Mouse (Mus musculus): ENCODE data around the gene Antxr1.
"Not testable (repeated sequence)": the region's sequence is repeated elsewhere in the genome, so short reads cannot be mapped to it uniquely, and the experiment has no call there.

Gene Antxr1

GRCm38 (mm10) chr6:87103314-87103713, 232.3 kb downstream of the Antxr1 start:
- no peak for DNase-seq (ENCODE audit: low read depth, low spot score)

- DNase-seq (ENCODE audit: low read depth, low spot score): peak; percentile 67
Observed at GRCm38 (mm10) chr6:87102421-87102911, 233.2 kb downstream of the Antxr1 start.

GRCm38 (mm10) chr6:87101955-87102353, 233.7 kb downstream of the Antxr1 start:
- DNase-seq (ENCODE audit: low read depth, low spot score): no peak

- DNase-seq (ENCODE audit: low read depth, low spot score): peak; percentile 94
Observed at GRCm38 (mm10) chr6:87101281-87101954, 234.2 kb downstream of the Antxr1 start.

- DNase-seq (ENCODE audit: low read depth, low spot score): no peak
Observed at GRCm38 (mm10) chr6:87100297-87101020, 235.2 kb downstream of the Antxr1 start.

- DNase-seq (ENCODE audit: low read depth, low spot score): peak; percentile 20
Observed at GRCm38 (mm10) chr6:87099671-87100296, 235.8 kb downstream of the Antxr1 start.

GRCm38 (mm10) chr6:87099261-87099660, 236.4 kb downstream of the Antxr1 start:
- DNase-seq (ENCODE audit: low read depth, low spot score): no peak

GRCm38 (mm10) chr6:87093631-87094030, 242.0 kb downstream of the Antxr1 start:
- not testable (repeated sequence) for DNase-seq (ENCODE audit: low read depth, low spot score)

- no peak for DNase-seq (ENCODE audit: low read depth, low spot score)
Observed at GRCm38 (mm10) chr6:87092476-87092875, 243.1 kb downstream of the Antxr1 start.

GRCm38 (mm10) chr6:87090877-87091276, 244.7 kb downstream of the Antxr1 start:
- no peak for DNase-seq (ENCODE audit: low read depth, low spot score)

- DNase-seq (ENCODE audit: low read depth, low spot score): no peak
Observed at GRCm38 (mm10) chr6:87088356-87088755, 247.3 kb downstream of the Antxr1 start.

GRCm38 (mm10) chr6:87085026-87085425, 250.6 kb downstream of the Antxr1 start:
- no peak for DNase-seq (ENCODE audit: low read depth, low spot score)
